Mouse (Mus musculus): ENCODE results near the gene Lsr.
A peak's percentile ranks its signal among the peaks of the same experiment; 100 is the strongest.
"Not testable (repeated sequence)": the region's sequence is repeated elsewhere in the genome, so short reads cannot be mapped to it uniquely, and the experiment has no call there.

Gene Lsr

GRCm38 (mm10) chr7:30964366-30964765, 8.9 kb downstream of the Lsr start:
- DNase-seq (ENCODE audit: low read depth in 2 of 2, low spot score in 2 of 2): no peak

DNA sequence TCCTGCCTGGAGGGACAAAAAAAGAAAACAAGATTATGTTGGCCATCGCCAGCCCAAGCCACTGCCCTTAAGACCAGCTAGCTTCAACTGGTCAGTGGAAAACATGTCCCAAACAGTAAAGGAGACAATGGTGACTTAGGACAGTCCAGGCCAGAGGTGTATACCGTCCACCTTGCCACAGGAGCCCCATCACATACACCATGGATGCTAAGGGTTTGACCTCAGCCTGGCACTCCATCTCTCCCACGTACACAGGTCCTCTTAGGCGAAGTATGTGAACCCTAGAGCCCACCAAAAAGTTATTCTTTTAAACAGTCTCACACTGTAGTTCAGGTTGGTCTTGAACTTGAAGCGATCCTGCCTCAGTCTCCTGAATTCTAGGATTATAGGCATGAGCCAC, 10.4 kb downstream of the Lsr start:
- no peak for DNase-seq (ENCODE audit: low read depth in 2 of 2, low spot score in 2 of 2)

- DNase-seq (ENCODE audit: low read depth in 2 of 2, low spot score in 2 of 2): no peak
Observed at GRCm38 (mm10) chr7:30959786-30960349, 13.4 kb downstream of the Lsr start.

GRCm38 (mm10) chr7:30958866-30959487, 14.3 kb downstream of the Lsr start:
- no peak for DNase-seq (ENCODE audit: low read depth in 2 of 2, low spot score in 2 of 2)

DNA sequence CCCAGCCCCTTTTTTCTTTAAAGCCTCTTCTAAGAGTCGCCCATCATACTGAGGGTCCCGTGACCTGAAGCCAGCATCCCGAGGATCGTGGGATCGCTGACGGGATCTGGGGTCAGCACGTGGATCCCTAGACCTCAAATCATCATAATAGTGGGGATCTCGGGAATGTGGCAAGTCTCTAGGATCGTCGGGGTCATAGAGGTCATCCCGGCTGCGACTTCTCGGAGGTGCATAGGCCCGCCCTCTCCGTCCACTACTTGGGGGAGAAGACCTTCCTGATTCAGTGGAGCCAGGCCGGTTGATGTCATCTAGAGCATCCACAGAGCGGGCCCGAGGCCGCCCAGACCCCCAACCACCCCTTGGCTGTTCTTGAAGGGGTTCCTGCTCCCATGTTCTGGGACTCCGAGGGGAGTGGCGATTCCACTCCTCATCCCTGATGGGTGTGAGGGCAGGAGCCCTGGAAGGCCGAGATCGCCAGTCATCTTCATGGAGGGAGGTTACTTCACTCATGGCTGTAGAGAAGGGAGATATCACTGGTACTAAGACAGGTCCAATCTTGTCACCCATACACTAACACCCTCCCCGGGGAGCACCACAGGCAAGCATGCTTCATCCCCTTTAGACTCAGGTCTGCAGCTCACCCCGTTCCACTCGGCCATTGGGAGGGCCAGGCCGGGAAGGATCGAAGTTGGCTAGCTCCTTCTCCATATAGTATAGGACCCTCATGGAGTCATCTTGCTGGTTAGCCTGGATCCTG, 15.0 kb downstream of the Lsr start:
- DNase-seq (ENCODE audit: low read depth in 2 of 2, low spot score in 2 of 2): no peak

GRCm38 (mm10) chr7:30957367-30957783, 15.9 kb downstream of the Lsr start:
- peak; percentile 86 to 91 for DNase-seq (ENCODE audit: low read depth in 2 of 2, low spot score in 2 of 2)

DNA sequence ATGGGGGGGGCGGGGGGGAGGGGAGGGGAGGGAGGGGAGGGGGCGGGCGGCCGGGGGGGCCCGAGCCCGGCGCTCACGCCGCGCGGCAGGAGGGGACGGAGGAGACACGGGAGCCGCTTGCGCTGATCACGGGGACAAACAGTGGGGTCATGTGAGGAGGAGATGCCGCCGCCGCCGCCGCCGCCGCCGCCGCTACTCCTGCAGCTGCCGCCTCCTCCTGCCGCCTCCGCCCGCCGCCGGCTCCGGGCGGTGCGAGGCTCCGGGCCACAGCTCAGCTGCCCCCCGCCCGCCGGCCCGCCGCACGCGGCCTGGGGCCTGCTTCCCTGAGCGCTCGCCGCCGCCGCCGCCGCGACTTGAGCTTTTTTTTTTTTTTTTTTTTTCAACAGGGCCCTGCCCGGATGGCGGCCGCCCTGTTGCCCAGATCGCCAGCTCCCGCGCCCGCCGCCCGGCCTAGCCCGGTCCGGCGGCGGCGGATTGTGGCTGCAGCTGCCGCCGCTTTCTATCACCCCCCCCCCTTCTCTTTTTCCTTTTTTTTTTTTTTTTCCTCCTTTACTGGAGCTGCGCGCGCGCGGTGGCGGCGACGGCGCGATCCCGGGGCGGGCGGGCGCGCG, 16.4 kb downstream of the Lsr start, which contains the start of gene Usf2:
Gene Usf2 (minus strand): TSS at position 48 of the 611 bp plus-strand sequence.
- DNase-seq (ENCODE audit: low read depth in 2 of 2, low spot score in 2 of 2): peak; percentile 67 to 69

DNA sequence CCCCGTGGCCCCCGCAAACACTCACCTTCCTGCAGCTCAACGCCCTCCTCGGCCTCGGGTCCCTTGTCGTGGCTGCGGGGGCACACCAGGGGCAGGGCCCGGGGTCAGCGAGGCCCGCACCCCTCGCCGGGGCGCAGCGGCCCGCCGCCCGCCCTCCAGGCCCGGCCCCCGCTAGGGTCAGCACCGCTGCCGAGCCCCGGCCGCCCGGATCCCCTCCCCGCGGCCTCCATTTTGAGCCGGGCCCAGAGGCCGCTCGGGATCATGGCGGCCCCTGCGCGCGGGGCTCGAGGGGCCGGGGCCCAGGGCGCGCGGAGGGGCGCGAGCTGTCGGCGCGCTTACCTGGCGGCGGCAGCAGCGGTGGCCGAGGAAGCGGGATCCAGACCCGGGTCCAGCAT, 16.9 kb downstream of the Lsr start:
- peak in 1 of 2 experiments; percentile 57 for DNase-seq (ENCODE audit: low read depth in 2 of 2, low spot score in 2 of 2)

DNA sequence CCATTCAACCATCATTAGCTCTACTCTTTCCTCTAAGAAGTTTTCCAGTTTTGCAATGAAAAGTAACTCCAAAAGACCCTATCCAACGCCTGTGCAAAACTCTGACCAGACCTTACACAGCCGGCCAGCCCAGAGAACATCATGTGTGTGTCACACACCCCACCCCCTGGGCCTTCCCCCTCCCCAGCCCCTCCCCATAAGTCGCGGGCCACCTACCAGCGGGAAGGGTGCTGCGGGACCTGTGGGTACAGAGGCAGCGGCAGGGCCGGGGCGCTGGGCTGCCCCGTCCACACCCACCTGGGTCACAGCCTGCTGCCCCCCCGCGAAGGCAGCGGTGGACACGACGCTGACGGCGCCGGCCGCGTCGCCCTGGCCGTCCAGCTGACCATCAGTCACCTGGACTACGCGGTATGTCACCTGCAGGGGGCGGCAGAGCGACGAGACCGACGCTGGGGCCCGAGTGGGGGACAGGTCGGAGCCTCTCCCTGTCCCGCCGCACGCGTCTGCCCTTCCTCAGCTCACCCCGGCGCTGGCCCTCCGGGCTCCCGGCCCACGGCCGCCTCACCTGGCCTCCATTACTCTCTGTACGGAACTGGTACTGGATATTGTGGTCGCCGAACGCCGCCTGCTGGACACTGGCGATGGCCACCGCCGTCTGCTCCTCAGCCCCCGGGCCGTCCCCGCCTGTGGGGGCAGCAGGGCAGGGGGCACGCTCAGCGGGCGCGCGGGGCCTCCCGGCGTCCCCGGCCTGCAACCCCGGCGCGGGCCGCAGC, 17.5 kb downstream of the Lsr start:
- DNase-seq (ENCODE audit: low read depth in 2 of 2, low spot score in 2 of 2): peak; percentile 76 to 77

DNA sequence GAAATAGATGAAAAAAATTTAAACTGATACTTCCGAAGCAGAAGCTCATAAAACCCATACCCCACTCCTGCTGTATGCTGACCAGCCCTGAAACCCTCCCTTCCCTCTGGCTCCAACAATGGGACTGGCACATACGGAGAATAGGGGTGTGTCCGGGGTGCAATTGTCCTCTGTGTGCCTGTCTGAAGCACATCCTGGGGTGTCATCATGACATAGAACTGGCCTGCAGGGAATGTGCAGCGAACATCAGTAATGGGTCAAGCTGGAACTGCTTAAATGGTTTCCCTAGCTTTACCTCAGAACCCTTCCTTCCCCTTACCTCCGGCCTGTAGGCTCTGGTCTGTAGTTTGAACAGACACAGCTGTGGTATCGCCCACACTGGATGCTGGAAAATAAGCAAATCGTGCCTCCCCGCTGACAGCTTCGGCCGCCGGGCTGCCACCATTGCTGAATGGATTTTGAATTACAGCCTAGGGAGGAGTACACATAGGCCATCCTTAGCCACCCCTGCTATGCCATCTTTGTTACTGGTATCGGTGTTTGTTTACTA, 18.2 kb downstream of the Lsr start:
- DNase-seq (ENCODE audit: low read depth in 2 of 2, low spot score in 2 of 2): no peak

DNA sequence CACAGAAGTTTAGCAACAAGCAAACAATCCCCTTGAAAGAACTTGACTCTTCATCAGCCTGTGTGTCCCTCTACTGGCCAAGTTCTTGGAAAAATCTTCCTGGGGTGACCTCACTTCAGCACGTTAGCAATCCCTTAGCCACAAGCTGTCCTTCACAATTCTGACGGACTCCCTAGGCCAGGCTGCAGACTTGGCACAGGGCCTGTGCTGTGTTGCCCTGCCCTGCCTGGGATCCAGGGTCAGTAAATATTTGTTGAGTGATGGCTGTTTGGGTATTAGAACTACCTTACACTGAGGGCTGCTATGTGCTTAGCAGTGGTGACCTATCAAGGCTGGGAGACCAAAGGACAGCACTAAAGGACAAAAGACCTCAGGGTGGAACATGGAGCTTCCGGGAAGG, 19.2 kb downstream of the Lsr start:
- DNase-seq (ENCODE audit: low read depth in 2 of 2, low spot score in 2 of 2): no peak

DNA sequence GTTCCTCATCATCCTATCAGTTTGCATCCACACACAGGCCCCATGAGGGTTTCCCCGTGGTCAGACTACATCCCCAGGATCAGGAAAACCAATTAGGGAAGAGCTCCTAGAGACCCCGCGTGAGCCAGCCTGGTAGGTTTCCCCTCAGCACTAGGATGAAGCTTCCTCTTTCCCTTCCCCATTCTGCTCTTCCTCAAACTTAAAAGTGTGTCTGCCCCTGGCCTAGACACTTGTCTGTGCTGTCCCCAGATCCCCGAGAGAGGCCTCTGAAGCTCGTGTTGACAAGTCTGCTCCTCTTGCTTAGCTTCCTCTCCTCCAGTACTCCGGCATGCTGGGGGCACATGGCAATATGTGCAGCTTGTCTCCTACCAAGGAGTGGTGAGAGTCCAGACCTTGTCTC, 19.8 kb downstream of the Lsr start:
- no peak for DNase-seq (ENCODE audit: low read depth in 2 of 2, low spot score in 2 of 2)

- no peak for DNase-seq (ENCODE audit: low read depth in 2 of 2, low spot score in 2 of 2)
Observed at GRCm38 (mm10) chr7:30952441-30953265, 20.6 kb downstream of the Lsr start.

DNA sequence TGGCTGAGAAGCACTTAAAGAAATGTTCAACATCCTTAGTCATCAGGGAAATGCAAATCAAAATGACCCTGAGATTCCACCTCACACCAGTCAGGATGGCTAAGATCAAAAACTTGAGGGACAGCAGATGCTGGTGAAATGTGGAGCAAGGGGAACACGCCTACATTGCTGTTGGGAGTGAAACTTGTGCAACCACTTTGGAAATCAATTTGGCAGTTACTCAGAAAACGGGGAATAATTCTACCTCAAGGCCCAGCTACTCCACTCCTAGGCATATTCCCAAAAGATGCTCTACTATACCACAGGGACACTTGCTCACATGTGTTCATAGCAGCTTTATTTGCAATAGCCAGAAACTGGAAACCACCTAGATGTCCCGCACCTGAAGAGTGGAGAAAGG, 23.4 kb downstream of the Lsr start:
- not testable (repeated sequence) for DNase-seq (ENCODE audit: low read depth in 2 of 2, low spot score in 2 of 2)

DNA sequence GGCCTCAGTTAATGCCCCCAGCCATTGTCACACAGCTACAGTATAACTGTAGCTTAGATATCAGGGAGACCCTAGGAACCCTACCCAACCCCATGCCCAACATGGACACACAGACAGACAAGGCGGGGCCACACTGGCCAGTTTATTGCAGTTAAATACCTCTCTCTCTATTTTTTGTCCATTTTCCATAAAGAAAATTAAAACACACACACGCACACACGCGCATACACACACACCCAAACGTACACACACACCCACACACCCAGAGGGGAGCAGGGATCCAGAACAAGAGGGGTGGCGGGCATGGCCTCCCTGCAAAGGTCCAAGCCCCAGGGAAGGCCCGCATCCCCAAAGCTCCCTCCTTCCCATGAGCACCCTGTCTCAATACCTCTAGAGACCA, 27.4 kb downstream of the Lsr start:
- no peak for DNase-seq (ENCODE audit: low read depth in 2 of 2, low spot score in 2 of 2)

- DNase-seq (ENCODE audit: low read depth in 2 of 2, low spot score in 2 of 2): not testable (repeated sequence)
Observed at GRCm38 (mm10) chr7:30945466-30945865, 27.8 kb downstream of the Lsr start.

DNA sequence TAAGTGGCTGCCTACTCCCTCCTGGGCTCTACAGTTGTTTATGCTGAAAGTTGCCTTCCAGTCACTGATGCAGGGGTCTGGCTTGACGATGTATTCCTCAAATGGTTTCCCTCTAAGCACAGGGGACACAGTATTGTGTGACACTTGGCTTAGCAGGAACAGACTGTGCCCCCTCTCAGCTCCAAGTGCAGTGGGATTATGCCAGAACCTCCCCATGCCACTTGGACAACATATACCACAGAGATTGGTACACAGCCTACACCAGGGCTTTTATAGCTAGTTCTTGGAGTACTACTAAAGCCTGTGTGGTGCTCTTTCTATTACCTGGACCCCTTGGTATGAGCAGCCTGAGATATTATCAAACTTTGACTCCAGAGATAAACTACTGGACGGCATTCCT, 28.6 kb downstream of the Lsr start:
- DNase-seq (ENCODE audit: low read depth in 2 of 2, low spot score in 2 of 2): not testable (repeated sequence)

GRCm38 (mm10) chr7:30943909-30944635, 29.2 kb downstream of the Lsr start, which contains the start of gene Hamp:
Hamp (minus strand) TSS chr7:30944032.
- DNase-seq (ENCODE audit: low read depth in 2 of 2, low spot score in 2 of 2): no peak

DNA sequence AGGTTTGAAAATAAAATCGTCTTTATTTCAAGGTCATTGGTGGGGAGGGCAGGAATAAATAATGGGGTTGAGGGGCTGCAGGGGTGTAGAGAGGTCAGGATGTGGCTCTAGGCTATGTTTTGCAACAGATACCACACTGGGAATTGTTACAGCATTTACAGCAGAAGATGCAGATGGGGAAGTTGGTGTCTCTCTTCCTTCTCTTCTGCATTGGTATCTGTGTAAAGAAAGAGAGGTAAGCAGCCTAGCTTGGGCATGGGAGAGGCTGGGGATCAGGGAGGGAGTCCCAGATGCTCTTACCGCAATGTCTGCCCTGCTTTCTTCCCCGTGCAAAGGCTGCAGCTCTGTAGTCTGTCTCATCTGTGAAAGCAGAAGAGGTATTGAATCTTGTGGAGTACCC, 30.9 kb downstream of the Lsr start:
- not testable (repeated sequence) for DNase-seq (ENCODE audit: low read depth in 2 of 2, low spot score in 2 of 2)
